Mouse (Mus musculus) liver, adult 2 months (tissue): ENCODE results near the gene Bcas3. TPM values are rescaled to one million over a fixed set of nuclear protein-coding genes. Genes with fewer than 3 reads are reported as not detected.

Experiments used
- DNase-seq: peaks from one replicate; pipeline ENCODE4 v3.0.0-alpha.2; 2011; ENCODE audit warnings: low read depth, low spot score; ENCODE audit errors: extremely low read depth
- H3K27ac ChIP-seq: fragments of 200-500 bp; replicated peaks from 2 replicates; pipeline ENCODE4 v1.5.1; 2012; ENCODE audit warnings: low read depth, mild to moderate bottlenecking, control low read depth, inconsistent platforms, low read length; ENCODE audit not compliant: insufficient read depth
- H3K27me3 ChIP-seq: fragments of 200-500 bp; 2 replicates; pipeline ENCODE4 v1.6.1; 2012; ENCODE audit warnings: mild to moderate bottlenecking, moderate library complexity, low read length, inconsistent platforms; ENCODE audit not compliant: control insufficient read depth, insufficient read depth
- H3K36me3 ChIP-seq: fragments of 200-500 bp; 2 replicates; pipeline ENCODE4 v1.6.1; 2012; ENCODE audit warnings: low read length, inconsistent platforms; ENCODE audit not compliant: control insufficient read depth, insufficient read depth
- H3K4me1 ChIP-seq: fragments of 200-500 bp; 2 replicates; pipeline ENCODE4 v1.6.1; 2011; ENCODE audit warnings: low read length; ENCODE audit not compliant: control insufficient read depth, insufficient read depth
- H3K4me3 ChIP-seq: fragments of 200-500 bp; 2 replicates; pipeline ENCODE4 v1.5.1; 2011; ENCODE audit warnings: low read depth, mild to moderate bottlenecking, control low read depth, low read length, moderate library complexity; ENCODE audit not compliant: insufficient read depth
- H3K79me2 ChIP-seq: fragments of 200-500 bp; 2 replicates; pipeline ENCODE4 v1.6.1; 2012; ENCODE audit warnings: inconsistent platforms, mild to moderate bottlenecking, low read length, moderate library complexity; ENCODE audit not compliant: control insufficient read depth, insufficient read depth
- H3K9ac ChIP-seq: fragments of 200-500 bp; 2 replicates; pipeline ENCODE4 v1.6.1; 2012; ENCODE audit warnings: low read depth, mild to moderate bottlenecking, control low read depth, inconsistent platforms, low read length
- CTCF ChIP-seq: fragments of 200-500 bp; IDR thresholded peaks from 2 replicates; pipeline ENCODE4 v1.5.1; 2011; ENCODE audit warnings: low read depth, low read length, control low read depth
- POLR2A ChIP-seq: fragments of 200-500 bp; IDR thresholded peaks from 2 replicates; pipeline ENCODE4 v1.6.1; 2011; ENCODE audit warnings: low read length, control low read depth; ENCODE audit not compliant: insufficient read depth; ENCODE audit errors: extremely low read depth
- WGBS: fragments of 180-500 bp; shearing (Covaris S2); methylation state at CpG from one replicate; pipeline ENCODE4 v1.1.7; 2018; 5-methylcytosine and 5-hydroxymethylcytosine counted together
- polyA plus RNA-seq: library from polyadenylated mRNA; depleted of rRNA; stranded (reverse); fragments of >200 nt; gene quantifications from 2 replicates; pipeline ENCODE4 v1.2.3, GENCODE M21; 2012
- total RNA-seq: library from RNA; depleted of rRNA; stranded (reverse); fragments of >200 nt; gene quantifications from 2 replicates; pipeline ENCODE4 v1.2.3, GENCODE M21; 2014

The Bcas3 gene
- total and polyA plus RNA-seq, 2 experiments, result 16.5 to 21.4 TPM

GRCm38 (mm10) chr11:85837291-85837647 is 484.3 kb downstream of the Bcas3 start:
- Histone ChIP-seq H3K9ac (peak overlapping the region; percentile 53; the same call in 1 of the 2 replicates), H3K4me3 (peak overlapping the region; percentile 3; the same call in 1 of the 2 replicates), H3K27ac (no peak overlapping the region), H3K79me2 (no peaks in the 10 kb centered on the region), H3K36me3 (no peaks in the 10 kb centered on the region), H3K4me1 (no peaks in the 10 kb centered on the region), H3K27me3 (peaks cover 40% of the 10 kb centered on the region)
- WGBS, result 17% methylated on average over 18 of the region's 18 CpGs
- no peak for DNase-seq
- TF ChIP-seq POLR2A (no peak), CTCF (no peak)

GRCm38 (mm10) chr11:85837648-85838423 is 484.9 kb downstream of the Bcas3 start:
- Histone ChIP-seq H3K27ac (no peak overlapping the region), H3K4me1 (peaks cover 4% of the 10 kb centered on the region; the same call in 1 of the 2 replicates), H3K36me3 (no peaks in the 10 kb centered on the region), H3K4me3 (peak overlapping the region; percentile 2; the same call in 1 of the 2 replicates), H3K27me3 (peaks cover 35% of the 10 kb centered on the region), H3K9ac (no peak overlapping the region), H3K79me2 (no peaks in the 10 kb centered on the region)
- 16% methylated on average over 67 of the region's 67 CpGs for WGBS
- no peak for DNase-seq
- TF ChIP-seq CTCF (no peak), POLR2A (no peak)

- Histone ChIP-seq H3K4me3 (no peak overlapping the region; the same call in 1 of the 2 replicates), H3K36me3 (no peaks in the 10 kb centered on the region), H3K27ac (no peak overlapping the region), H3K27me3 (peaks cover 32% of the 10 kb centered on the region), H3K9ac (no peak overlapping the region), H3K4me1 (peaks cover 6% of the 10 kb centered on the region; the same call in 1 of the 2 replicates), H3K79me2 (no peaks in the 10 kb centered on the region)
- 28% methylated on average over 20 of the region's 20 CpGs for WGBS
- TF ChIP-seq POLR2A (no peak), CTCF (no peak)
- no peak for DNase-seq
Measured at GRCm38 (mm10) chr11:85838424-85839257, 485.7 kb downstream of the Bcas3 start.

- DNase-seq, result no peak
- Histone ChIP-seq H3K4me3 (no peak overlapping the region), H3K9ac (no peak overlapping the region), H3K4me1 (peaks cover 9% of the 10 kb centered on the region), H3K79me2 (no peaks in the 10 kb centered on the region), H3K27me3 (peaks cover 30% of the 10 kb centered on the region), H3K36me3 (no peaks in the 10 kb centered on the region), H3K27ac (no peak overlapping the region)
- no peak for TF ChIP-seq POLR2A
- TF ChIP-seq CTCF, result no peak
- 34% methylated on average over 7 of the region's 7 CpGs for WGBS
Measured at GRCm38 (mm10) chr11:85839258-85840030, 486.5 kb downstream of the Bcas3 start.

- Histone ChIP-seq H3K4me1 (peaks cover 11% of the 10 kb centered on the region), H3K36me3 (no peaks in the 10 kb centered on the region), H3K4me3 (no peak overlapping the region), H3K9ac (no peak overlapping the region), H3K27me3 (peaks cover 24% of the 10 kb centered on the region), H3K79me2 (no peaks in the 10 kb centered on the region), H3K27ac (no peak overlapping the region)
- no peak for TF ChIP-seq CTCF
- no peak for TF ChIP-seq POLR2A
- 25% methylated on average over 27 of the region's 27 CpGs for WGBS
- no peak for DNase-seq
Measured at GRCm38 (mm10) chr11:85840031-85840802, 487.2 kb downstream of the Bcas3 start.
